Mouse (Mus musculus): ENCODE data around the gene Esp15.
"Not testable (repeated sequence)": the region's sequence is repeated elsewhere in the genome, so short reads cannot be mapped to it uniquely, and the experiment has no call there.

Gene Esp15

GRCm38 (mm10) chr17:39640654-39641053, at the start of gene Esp15:
TSS of gene Esp15 (plus strand) at chr17:39640954.
- not testable (repeated sequence) for DNase-seq (ENCODE audit: low spot score)

DNA sequence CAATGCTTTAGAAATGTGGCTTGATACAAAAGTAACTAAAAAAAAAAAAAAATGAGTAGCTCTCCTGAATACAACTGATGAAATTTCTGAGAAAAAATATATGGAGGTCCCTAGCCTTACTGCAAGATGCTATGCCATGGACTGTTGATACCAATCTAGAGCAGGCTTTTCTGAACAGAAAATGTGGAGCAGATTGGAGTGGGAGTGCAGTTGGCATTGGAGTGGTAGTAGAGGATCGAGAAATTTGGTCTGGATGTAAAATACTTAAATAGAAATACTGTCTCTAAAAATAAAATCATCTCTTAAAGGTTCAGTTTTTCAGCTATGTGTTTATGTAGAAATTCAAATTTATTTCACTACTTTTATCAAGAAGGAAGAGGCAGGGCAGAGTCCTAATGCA, 49.2 kb upstream of the Esp15 start:
- no peak for DNase-seq (ENCODE audit: low spot score)

All from ovary, postnatal 14 days (tissue).